Mouse (Mus musculus) CH12.LX (cell line): ENCODE data around the gene Fut1.

Experiments
- CTCF ChIP-seq, 2 experiments: IDR thresholded peaks in 1 of 2; conservative IDR thresholded peaks in 1 of 2; 2 replicates each; pipeline ENCODE4 v1.5.1; 2011 to 2012; ENCODE audit warnings: low read depth in 2 of 2, low read length in 2 of 2, improper control_type of control experiment in 1 of 2, inconsistent platforms in 1 of 2, mild to moderate bottlenecking in 1 of 2, moderate library complexity in 1 of 2
- MAX ChIP-seq: IDR thresholded peaks from 2 replicates; pipeline ENCODE4 v1.6.1; 2011; ENCODE audit warnings: low read length, improper control_type of control experiment
- MEF2A ChIP-seq: IDR thresholded peaks from 2 replicates; pipeline ENCODE4 v1.6.1; 2014; ENCODE audit warnings: low read depth, mild to moderate bottlenecking, inconsistent platforms, low read length, improper control_type of control experiment, borderline replicate concordance
- POLR2A ChIP-seq: IDR thresholded peaks from 2 replicates; pipeline ENCODE4 v1.6.1; 2011; ENCODE audit warnings: low read depth, mild to moderate bottlenecking, improper control_type of control experiment, low read length
- TCF12 ChIP-seq: IDR thresholded peaks from 2 replicates; pipeline ENCODE4 v1.6.1; 2014; ENCODE audit warnings: low read depth, mild to moderate bottlenecking, inconsistent platforms, low read length, improper control_type of control experiment

DNA sequence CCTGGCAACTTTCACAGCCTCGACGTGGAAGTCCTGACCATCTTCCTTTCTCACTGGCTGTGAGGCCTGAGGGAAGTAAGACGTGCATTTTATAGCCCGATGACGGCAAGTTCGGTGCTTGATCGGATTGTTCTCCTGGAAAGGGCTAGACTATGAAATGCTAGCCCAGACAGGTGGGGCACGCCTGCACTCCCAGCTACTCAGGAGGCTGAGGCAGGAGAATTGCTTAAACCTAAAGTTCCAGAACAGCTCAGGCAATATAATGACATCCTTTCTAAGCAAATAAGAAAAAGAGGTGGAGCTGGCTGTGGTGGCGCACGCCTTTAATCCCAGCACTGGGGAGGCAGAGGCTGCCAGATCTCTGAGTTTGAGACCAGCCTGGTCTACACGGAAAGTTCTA, 6.4 kb downstream of the Fut1 start:
- TF ChIP-seq CTCF (conservative IDR thresholded peaks at IDR 0.05 in 1 of 2, IDR thresholded peaks at IDR 0.05 in 1 of 2; ENCODE audit: low read depth in 2 of 2, low read length in 2 of 2), result no peak
- TF ChIP-seq MAX, result no peak
- TF ChIP-seq TCF12, result no peak
- no peak for TF ChIP-seq POLR2A
- no peak for TF ChIP-seq MEF2A
